Mouse (Mus musculus): ENCODE measurements around the gene Mcat. TPM values are rescaled to one million over a fixed set of nuclear protein-coding genes. Genes with fewer than 3 reads are reported as not detected.
A peak's percentile ranks its signal among the peaks of the same experiment; 100 is the strongest.

Mcat gene
- total RNA-seq (2021): 10 to 100 TPM; 36.6 to 39.6 TPM

GRCm38 (mm10) chr15:83563327-83563856 lies at the start of gene Mcat, which contains the start of gene Tspo:
TSS of gene Mcat (minus strand) at chr15:83563787.
TSS of gene Tspo (plus strand) at chr15:83563592.
- intact Hi-C loops (cut with DNase I): no loop called here

GRCm38 (mm10) chr15:83607115-83607802 lies 43.7 kb upstream of the Mcat start:
- intact Hi-C loops (cut with DNase I): no loop called here
- DNase-seq (ENCODE audit: low spot score): peak; percentile 26

More at GRCm38 (mm10) chr15:83563327-83563856, at the start of gene Mcat, which contains the start of gene Tspo:
- peak; percentile 52 for DNase-seq (ENCODE audit: low spot score)

DNA sequence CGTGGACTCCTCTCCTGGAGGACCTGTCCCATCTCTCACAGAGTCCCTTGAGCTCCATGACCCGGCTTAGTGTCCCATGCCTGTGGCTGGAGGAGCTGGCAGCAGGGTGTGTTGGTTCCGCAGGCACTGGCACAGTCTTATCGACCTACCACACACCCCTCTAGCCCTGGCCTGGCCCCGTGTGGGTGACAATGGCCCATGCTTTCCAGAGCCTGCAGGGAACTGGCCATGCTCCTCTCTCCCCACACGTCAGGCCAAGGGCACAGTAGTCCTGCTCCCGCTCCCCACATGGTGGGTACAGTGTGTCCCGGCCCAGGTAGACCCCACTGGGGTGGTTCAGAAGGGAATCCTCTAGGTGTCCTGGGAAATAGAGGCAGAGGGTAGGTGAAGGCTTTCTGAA lies 43.1 kb upstream of the Mcat start:
- intact Hi-C loops (cut with DNase I): no loop called here
- no peak for DNase-seq (ENCODE audit: low spot score)

DNA sequence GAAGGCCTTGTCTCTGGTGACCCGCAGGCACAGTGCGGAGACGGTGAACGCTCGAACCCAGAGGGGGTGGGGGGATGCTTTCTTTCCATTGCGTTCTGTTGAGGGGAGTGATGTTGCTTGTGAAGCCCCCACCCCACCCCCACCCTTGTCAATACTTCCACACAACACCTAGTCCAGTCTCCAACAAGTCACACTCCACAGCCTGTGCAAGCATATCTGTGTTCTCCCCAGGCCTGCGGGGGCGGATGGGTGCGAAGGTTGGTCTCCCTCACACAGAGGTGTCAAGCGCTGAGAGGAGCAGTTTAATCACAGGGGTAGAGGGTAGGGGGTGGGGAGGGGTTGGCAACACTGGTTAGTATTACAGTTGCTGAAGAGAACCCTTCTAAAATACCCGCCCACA lies 42.6 kb upstream of the Mcat start:
- no peak for DNase-seq (ENCODE audit: low spot score)
- intact Hi-C loops (cut with DNase I): no loop called here

DNA sequence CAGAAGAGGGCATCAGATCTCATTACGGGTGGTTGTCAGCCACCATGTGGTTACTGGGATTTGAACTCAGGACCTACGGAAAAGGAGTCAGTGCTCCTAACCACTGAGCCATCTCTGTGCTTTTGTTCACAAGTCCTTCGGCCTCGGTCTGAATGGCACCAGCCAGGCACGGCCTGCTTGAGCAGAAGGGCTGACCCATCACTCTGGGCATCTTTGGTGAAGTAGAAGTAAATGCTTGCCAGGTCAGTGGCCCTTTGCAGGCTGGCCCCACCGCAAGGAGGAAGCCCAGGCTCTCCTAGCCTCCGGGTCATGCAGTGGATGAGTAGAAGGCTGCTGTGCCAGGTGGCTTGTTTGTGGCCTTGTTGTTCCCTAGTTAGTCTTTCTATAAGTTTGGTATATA lies 39.8 kb upstream of the Mcat start:
- intact Hi-C loops (cut with DNase I): no loop called here
- no peak for DNase-seq (ENCODE audit: low spot score)

DNA sequence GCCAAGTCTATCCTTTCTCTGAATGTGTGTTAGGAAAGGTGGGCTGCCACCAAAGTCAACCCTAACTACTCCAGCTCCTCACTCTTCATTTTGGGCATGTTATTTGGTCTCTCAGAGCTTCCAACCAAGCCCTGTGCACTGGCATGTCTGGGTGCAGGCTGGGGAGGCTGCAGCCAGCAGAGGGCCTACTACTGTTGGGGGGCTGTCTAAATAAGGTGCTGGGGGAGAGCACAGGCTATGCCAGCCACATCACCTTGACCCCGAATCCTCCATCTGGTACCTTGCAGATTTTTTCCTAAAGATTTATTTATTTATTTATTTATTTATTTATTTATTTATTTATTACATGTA lies 39.4 kb upstream of the Mcat start:
- intact Hi-C loops (cut with DNase I): no loop called here
- no peak for DNase-seq (ENCODE audit: low spot score)

GRCm38 (mm10) chr15:83602372-83603045 lies 38.9 kb upstream of the Mcat start:
- intact Hi-C loops (cut with DNase I): no loop called here

DNA sequence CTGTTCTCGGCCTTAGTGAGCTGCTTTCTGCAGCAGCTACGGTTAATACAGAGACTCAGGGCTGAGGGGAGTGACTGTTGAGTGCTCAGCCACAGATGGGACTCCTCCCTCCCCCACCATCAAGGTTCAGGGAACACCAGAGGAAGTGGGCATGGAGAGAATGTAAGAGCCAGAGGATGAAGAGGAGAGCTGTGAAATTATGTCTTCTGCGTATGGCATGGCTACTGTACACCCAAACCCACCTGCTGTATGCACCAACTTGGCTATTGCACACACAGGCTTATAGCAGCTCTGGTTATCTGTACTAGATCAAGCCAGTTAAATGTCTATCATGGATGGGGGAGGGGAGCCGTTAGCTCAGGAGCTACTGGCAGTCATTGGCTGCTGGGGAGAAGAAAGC lies 37.6 kb upstream of the Mcat start:
- intact Hi-C loops (cut with DNase I): no loop called here
- no peak for DNase-seq (ENCODE audit: low spot score)

More at GRCm38 (mm10) chr15:83602372-83603045, 38.9 kb upstream of the Mcat start:
- DNase-seq (ENCODE audit: low spot score): peak; percentile 17

GRCm38 (mm10) chr15:83596833-83597232 lies 33.2 kb upstream of the Mcat start:
- intact Hi-C loops (cut with DNase I): no loop called here
- DNase-seq (ENCODE audit: low spot score): no peak

DNA sequence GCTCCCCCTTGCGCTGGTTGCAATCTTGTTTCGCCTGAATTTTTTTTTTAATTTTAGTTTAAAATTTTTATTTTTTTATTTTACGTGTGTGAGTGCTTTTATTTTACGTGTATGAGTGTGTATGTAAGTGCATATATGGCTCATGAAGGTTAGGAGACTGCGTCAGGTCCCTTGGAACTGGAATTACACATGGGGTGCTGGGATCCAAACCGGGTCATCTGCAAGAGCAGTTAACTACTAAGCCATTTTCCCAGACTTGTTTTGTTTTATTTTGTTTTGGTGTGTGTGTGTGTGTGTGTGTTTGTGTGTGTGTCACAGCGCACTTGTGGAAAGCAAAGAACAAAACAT lies 31.8 kb upstream of the Mcat start:
- DNase-seq (ENCODE audit: low spot score): no peak
- intact Hi-C loops (cut with DNase I): no loop called here

DNA sequence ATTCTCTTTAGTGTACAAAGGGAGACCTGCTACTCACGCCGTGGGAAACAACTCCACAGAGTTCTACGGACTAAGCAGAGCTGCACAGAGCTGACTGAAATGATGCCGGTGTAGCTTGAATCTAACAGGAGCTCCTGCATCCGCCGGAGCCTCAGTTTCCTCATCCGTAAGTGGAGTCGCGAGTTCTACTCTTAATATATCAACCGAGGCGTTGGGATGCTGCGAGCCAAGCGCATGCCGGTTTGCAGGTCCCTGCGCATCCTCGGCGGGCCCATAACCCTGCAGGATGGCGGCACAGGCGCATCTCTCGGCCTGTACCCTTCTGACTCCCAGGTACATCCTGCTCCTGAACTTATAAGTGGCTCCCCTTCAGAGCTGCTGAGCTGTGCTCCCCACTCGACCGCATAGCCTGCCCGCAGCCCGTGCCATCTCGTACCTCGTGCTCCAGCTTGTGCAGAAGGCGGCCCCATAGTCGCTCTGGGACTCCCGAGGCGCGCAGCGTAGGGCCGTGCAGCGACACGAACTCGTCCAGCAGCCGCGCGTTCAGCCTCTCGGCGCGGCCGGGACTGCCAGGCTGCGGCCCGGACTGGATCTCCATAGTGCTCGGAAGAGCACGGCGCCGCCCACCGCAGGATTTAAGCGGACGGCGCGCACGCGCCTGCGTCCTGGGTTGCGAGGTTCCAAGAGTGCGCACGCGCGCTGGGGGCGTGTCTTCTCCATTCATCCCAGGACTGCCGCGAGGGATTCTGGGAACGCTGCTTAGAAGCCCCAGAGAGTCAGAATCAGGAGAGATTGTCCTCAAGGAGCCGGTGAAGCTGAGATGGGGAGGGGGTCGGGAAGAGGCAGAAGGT lies 31.2 kb upstream of the Mcat start, which contains the start of gene Ttll12:
Gene Ttll12 (minus strand): TSS at position 645 of the 851 bp plus-strand sequence.
- intact Hi-C loops (cut with DNase I): no loop called here
- peak; percentile 83 for DNase-seq (ENCODE audit: low spot score)

DNA sequence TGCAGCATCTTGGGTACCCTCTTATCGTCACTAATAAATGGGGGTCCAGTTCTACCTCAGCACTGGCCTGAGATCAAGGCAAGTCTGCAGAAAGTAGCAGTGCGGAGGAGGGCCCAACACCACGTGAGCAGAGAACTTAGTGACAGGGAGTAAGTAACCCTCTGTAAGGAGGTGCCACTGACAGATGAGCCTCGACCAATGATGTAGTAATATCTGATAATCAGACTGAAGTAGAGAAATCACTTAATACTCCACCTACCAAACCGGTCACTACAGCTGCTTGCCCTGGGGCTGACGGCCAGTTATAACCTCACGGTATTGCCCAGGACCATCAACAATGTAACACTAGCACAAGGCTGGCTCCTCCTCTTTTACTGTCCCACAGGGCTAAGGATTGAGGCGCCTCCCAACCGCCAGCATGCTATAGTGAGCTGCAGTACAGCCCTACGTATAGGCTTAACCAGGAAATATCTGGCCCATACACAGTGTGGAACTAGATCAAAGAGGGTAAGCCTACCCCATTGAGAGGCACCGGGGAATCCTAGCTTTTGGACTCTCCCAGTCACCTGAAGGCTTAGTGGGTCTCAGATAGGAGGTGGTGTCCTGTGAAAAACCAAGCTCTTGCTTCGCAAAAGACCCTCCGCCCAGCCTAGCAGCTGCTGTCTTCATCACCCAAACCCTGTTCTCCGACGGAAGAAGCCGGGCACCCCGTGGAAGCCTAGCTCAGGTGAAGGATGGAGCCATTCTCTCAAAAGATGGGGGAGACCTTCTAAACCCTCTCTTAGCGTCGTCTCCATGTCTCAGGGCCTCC lies 30.3 kb upstream of the Mcat start:
- intact Hi-C loops (cut with DNase I): no loop called here
- no peak for DNase-seq (ENCODE audit: low spot score)

DNA sequence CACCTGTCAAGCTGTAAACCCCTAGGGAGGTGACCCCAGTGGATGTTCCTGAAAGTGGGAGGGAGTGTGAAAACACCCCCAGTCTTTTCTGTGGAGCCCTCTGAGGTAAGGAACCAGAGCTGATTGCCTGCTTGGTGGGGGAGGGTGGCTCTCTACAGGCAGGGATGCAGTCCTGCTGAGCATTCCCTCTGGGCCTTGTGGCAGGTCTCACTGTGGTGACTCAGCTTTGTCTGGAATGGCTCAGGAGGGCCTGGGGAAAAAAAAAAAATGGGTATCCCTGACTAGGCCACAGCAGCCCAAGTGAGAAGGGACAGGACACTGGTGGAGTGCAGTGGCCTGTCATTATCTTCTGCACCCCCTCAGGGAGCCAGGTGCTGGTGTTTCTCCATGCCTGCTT lies 29.6 kb upstream of the Mcat start:
- intact Hi-C loops (cut with DNase I): no loop called here
- DNase-seq (ENCODE audit: low spot score): no peak

GRCm38 (mm10) chr15:83592260-83593188 lies 28.9 kb upstream of the Mcat start:
- intact Hi-C loops (cut with DNase I): no loop called here
- DNase-seq (ENCODE audit: low spot score): no peak

DNA sequence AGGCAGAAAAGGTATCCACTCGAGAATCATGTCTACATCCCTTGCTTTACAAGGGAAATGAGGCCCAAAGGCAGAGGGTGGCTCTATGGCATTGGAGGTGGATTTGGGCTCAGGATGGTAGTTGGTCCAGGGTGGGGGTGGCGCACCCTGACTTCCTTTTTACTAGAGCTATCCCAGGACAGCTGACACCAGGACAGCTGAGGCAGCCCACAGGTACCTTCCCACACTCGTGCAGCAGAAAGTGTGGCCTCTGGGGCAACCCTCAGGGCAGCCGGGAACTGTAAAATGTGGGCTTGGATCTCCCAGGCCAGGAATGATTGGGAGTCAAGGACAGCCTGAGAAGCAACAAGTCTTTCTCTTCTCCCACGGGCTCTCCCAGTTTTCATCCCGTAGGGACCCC lies 28.2 kb upstream of the Mcat start:
- intact Hi-C loops (cut with DNase I): no loop called here

DNA sequence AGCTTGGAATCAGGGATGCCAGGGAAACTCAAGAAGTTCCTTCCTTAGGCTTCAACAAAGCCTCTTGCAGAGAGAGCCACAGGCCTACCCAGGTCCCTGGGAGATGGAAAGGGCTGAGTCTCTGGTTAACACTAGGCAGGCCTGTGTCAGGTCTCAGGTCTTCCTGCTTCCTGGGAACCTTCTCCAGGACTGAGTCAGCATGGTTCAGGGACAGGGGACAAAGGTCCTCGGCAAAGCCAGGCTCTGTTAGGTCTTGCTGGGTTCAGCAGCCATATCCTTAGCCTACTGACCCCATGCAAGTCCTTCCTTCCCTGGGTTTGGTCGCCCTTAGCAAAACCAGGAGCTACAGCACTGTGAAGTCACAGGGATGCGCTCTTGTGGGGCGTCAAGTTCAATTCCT lies 27.3 kb upstream of the Mcat start:
- DNase-seq (ENCODE audit: low spot score): no peak
- intact Hi-C loops (cut with DNase I): no loop called here

More for the DNA sequence above, 28.2 kb upstream of the Mcat start:
- no peak for DNase-seq (ENCODE audit: low spot score)

DNA sequence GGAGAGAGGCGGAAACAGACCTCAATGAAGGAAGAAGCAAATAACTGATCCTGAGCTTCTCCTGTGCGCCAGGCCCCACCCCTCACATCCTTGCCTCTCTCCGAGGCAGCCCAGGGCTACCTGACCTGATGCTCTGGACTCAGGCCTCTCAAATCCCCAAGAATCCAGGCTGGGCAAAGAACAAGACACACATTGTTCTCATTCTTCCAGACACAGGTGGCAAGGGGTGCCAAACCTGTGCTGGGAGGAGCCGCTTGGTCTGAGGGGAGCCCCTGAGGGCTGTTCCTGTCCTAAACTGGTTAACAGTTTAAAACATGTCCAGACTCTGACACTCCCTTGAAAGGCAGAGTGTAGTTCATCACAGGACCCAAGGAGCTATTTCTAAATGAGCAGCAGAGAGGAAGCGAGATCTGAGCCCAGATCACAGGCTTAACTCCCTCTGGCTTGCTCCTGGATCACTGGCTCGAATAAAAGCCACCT lies 21.2 kb upstream of the Mcat start:
- intact Hi-C loops (cut with DNase I): no loop called here
- DNase-seq (ENCODE audit: low spot score): no peak

GRCm38 (mm10) chr15:83583419-83584156 lies 20.0 kb upstream of the Mcat start:
- no peak for DNase-seq (ENCODE audit: low spot score)
- intact Hi-C loops (cut with DNase I): no loop called here
